Mouse (Mus musculus) megakaryocyte, adult 5-6 weeks (primary cell): ENCODE measurements at regions not wholly inside any gene's neighbourhood (a gene's known extent, or its start where the extent isn't known, plus 50 kb on each side); places are given as distances from the start of the nearest gene placed in this dataset.

ENCODE experiments used
- ATAC-seq: 2 replicates; pipeline ENCODE4 v1.8.0; 2016; ENCODE audit warnings: mild to moderate bottlenecking, inconsistent platforms; ENCODE audit not compliant: poor library complexity, severe bottlenecking

DNA sequence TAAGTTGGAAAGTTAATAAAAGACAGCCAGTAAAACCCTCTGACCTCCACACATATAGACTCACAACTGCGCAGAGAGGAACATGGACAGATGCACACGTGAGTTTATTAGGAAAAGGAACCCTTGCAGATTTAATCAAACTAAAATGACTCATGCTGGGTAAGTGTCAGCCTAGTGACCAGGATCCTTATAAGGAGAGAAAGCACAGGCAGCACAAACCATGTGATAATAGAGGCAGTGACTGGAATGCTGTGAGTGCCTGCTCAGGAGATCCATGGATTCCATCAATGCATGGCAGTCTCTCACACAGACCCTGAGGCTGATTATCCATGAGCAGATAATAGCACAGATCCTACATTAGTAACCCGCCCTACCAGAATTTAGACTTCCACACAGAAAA, 162.2 kb upstream of the Mbnl1 start:
- no peak for ATAC-seq

DNA sequence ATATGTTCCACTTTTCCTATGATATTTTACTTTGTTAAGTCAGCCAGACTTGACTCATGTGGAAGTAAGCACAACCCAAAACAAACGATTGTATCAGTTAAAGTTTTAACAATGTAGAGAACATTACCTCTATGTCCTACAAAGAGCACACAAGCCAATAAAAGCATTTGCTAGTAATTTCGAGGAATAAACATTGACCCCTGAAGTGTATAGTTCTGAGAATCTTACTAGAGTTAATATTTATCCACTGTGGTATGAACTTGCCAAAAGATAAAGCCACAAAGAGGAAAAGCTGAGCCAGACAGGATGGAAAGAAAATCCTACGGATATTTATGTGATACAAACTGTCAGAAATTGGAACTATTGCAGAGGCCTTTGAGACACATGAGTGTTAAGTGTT, 161.5 kb upstream of the Mbnl1 start:
- ATAC-seq, result no peak

DNA sequence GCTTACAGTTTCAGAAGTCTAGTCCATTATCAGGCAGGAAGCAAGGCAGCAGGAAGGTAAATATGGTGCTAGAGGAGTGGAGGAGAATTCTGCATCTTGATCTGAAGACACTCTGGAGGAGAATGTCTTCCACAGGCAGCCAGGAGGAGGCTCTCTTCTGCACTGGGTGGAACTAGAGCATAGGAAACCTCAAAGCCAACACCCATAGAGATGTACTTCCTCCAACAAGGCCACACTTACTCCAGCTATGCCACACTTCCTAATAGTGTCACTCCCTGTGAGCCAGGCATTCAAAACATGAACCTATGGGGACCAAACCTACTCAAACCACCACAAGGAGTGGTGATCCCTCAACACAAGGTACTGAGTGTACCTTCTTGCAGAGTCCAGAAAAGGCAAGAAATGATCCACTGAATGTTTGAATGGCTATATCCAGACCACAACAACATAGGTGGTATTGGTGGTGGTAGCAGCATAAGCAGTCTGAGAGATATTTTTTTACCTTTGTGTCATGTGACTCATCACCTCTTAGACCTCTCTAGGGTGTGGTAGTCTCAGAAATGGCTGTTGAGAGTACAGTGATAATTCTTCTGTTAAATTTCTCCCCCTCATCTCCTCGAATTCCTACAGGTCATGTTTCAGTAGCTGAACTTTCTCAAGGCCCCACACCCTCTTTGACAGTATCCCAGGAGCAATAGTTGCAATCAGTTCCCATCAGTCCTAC, 152.3 kb upstream of the Mbnl1 start:
- ATAC-seq, result peak; percentile 100

DNA sequence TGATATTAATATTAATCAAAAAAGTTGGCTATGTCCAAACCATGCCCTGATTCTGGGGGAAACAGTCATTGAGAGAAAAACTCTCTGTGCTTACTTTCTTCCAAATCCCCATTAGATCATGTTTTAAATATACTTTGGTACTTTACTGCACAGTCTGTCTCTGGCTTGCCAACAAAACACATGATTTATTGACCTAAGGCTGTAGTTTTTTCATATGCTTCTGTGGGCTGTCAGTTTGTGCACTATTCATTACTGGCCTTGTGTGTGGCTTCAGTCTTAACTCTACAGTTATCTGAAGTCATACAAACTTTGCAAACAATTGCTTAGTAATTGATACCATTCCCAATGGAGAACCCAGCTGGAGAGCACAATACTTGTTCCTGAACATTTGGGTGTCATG, 149.1 kb upstream of the Mbnl1 start:
- no peak for ATAC-seq

DNA sequence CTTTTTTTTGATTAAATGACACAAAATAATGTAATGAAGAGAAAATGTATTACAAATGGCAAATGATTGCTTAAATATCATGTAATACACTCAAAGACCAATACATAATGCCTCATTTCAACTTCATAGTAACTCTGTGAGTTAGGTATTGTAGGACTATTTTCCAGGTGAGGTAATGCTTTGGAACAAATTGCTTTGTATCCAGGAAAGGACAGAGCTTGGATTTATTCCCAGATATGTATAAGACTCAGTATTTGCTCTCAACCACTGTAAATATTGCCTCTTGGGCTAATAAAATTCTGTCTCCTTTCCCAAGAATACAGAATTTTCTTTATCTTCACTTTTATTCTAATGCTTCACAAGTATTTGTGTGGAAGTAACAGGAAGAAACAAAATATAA, 148.2 kb upstream of the Mbnl1 start:
- ATAC-seq, result no peak

DNA sequence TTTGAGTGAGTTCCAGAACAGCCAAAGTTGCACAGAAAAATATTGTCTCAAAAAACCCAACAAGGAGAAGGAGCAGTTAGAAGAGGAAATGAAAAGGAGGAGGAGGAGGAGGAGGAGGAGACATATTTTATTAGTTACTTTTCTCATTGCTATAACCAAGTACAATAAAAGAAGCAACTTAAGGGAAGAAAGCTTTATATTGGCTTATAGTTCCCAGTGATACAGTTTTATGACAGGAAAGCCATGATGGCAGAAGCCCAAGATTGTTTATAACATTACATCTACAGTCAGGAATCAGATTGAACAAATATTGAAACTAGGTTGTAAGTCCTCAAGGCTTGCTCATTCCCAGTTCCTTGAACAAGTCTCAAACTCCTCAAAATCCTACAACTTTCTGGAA, 147.7 kb upstream of the Mbnl1 start:
- ATAC-seq, result no peak

DNA sequence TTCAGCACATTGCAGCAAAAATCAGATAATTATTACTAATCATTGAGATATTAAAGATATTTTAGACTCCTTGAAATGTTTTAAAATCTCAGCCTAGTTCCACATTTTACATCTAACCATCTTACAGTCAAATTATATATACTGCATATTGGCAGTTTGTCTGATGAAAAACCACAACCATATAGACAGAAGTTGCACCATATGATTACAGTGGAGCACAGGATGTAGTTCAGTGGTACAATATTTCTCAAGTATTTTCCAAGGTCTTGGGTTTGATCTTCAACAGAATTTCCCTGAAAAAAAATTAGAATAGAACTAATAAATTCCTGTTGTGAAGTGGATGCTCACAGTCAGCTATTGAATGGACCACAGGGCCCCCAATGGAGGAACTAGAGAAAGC, 140.2 kb upstream of the Mbnl1 start:
- peak; percentile 57 for ATAC-seq

DNA sequence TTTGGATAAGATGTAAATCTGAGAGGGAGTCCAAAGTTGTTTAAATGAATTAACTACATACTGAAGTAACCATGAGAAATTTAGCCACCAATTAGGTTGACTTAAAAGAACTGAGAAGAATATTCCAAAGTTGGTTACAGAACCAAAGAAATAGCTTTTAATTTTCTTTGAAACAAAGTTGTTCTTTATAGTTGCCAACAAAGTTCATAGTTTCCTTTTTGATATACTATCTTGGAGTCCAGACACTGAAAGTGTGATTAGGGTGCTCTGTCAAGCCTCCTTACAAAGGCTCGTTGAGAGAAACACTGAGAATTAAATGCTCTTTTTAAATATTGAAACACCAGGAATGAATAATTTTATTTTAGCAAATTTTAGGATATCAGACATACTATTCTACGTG, 139.0 kb upstream of the Mbnl1 start:
- ATAC-seq, result no peak

DNA sequence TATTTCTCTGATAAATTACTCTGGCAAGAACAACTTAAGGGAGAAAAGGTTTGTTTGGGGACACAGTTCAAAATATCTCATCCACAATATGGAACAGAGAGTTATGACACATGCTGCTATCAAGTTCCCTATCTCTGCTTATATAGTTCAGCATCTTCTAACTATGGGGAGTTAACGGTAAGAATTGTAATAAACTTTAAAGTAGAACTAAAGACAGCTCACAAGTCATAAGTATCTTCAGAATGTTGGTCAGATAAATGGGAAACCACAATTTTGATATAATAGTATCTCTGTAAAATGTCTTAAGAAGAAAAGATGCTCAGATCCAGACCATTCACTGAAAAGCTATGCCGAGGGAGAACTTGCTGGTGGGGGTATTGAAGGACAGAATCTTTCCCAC, 138.5 kb upstream of the Mbnl1 start:
- no peak for ATAC-seq

DNA sequence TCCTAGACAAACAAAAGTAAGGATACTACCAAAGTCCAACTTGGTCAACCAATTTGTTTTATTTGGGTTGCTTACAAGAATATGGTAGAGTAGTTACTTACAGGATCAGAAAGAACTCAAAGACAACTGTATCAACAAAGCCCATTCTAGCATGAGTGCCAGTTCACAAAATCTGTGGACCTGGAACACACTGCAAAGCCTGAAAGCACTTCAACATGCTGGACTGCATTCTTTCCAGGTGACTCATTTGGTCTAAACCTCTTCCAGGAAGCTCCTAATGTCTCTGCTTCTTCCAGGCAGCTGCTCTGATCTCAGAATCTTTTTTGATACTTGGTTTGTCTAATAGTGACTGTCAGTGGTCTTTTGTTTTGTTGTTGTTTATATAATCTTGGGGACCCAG, 126.2 kb upstream of the Mbnl1 start:
- ATAC-seq, result no peak

DNA sequence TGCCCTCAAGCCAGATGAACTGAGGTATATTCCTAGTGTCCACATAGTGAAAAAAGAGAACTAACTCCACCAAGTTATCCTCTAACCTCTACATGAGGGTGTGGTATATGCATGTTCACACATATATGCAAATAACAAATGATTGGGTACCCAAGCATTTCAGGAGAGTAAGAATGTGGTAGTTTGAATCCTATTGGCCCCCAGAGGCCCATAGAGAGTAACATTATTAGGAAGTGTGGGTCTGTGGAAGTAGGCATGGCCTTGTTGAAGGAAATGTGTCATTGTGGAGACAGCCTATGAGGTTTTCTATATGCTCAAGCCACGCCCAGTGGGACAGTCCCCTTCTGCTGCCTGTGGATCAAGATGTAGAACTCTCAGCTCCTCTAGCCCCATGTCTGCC, 125.6 kb upstream of the Mbnl1 start:
- ATAC-seq, result no peak

DNA sequence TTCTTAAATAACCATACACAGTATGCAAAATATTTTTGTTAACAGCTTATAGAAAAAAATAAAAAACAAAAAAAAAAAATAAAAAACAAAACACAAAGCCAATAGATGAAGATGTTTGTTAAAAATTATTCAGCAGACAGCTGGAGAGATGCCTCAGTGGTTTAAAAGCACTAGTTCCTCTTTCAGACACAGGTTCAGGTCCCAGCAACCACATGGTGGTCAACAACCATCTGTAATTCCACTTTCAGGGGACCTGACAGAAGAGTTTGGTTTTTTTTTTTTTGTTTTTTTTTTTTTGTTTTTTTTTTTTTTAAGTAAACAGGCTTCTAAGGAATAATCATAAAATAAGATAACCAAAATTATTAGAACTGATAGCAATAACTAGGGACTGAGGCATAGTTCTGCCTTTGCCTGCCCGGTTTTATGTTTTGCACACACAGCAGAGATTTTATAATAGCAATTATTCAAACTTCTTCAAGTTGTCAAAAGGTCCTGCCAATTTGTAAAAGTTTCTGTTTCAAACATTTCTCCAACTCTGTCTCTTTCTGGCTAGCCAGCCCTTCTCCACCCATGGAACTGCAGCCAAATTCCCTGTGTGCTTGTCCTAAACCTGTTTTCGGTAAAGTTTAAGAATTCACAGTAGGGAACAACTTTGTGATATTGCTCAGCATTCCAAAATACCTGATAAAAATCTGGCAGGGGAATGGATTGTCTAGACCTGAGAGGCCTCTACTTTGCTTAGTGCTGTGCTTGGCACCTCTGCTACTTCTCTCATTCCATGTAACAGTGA, 101.3 kb upstream of the Mbnl1 start:
- no peak for ATAC-seq

DNA sequence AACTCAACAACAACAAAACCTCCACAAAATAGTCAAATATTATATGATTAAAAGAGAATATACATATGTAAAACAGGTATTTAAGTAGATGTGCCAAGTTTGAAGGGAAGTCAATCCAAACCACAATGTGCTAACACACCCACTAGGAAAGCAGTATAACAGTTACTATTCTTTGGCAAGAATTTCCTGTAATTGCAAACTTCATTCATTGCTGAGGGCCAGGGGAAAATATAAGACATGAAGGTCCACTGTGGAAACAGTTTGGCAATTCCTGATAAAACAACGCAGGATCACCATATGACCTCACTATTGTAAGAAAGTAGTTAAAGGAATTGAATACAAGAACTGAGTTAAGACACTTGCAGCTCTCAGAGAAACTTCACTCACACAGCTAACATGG, 99.0 kb upstream of the Mbnl1 start:
- peak; percentile 80 for ATAC-seq

DNA sequence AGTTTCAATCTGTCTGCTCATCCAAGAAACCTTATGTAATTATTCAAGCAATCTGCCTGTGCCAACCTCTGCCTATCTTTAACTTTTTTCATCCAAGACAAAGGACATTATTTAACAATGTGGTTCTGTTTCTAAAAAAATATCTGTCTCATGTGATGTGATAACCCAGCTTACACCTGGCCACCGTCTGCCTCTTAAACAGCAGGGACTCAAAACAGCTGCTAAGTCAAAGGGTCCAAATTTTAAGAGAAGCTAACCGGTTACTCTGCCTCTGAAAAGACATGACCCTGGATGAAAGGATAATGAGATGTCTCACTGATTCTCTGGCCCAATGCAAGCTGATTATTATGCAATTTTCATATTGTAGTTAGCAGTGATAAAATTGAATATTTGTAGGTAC, 84.0 kb upstream of the Mbnl1 start:
- ATAC-seq, result no peak

DNA sequence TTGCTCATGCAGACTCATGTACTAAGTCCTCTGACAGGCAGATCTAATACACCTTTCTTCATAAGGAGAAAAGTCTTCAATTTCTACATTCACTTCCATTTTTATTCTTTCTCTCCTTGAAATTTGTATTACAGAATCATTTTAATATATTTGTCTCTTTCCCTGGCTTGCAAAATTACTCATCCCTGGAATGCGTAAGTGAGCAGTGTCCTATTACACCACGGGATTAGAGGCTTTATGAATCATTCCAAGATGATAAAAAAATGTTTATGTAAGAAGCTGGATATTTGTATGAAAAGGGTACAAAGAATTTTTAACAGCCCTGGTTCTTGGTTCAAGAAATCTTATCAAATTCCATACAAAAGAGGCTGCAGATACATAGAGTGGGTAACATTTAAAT, 83.6 kb upstream of the Mbnl1 start:
- no peak for ATAC-seq

DNA sequence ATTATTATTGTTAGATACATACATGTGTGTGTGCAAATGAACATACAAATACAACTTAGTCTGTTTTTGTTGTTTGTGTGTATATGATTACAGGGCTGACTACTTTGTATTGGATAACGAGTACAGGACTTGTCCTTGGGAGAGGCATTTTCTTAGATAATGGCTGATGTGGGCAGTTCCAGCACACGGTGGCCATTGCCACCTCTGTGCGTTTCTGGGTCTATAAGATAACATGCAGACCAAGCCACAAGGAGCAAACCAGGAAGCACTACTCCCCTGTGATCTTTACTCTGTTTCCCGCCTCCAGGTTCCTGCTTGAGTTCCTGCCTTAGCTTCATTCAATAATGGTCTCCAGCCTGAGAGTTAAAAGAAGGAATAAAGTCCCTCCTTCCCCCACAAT, 77.3 kb upstream of the Mbnl1 start:
- ATAC-seq, result no peak

DNA sequence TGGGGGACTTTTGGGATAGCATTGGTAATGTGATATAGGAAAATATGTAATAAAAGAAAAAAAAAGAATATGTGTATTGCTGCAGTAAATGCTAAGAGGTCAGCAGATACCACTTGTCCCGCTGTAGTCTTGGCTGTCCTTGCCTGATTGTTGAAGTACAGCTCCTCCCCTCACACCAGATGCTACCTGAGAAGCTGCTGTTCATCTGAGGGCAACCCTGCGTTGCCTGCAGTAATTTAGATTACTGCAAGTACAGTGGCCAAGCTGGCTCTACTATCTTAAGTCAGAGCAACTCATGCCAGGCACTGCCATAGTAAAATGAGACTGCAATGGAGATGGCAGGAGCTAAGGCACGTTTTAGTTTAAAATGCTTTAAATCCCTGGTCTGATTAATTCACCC, 75.7 kb upstream of the Mbnl1 start:
- ATAC-seq, result no peak

DNA sequence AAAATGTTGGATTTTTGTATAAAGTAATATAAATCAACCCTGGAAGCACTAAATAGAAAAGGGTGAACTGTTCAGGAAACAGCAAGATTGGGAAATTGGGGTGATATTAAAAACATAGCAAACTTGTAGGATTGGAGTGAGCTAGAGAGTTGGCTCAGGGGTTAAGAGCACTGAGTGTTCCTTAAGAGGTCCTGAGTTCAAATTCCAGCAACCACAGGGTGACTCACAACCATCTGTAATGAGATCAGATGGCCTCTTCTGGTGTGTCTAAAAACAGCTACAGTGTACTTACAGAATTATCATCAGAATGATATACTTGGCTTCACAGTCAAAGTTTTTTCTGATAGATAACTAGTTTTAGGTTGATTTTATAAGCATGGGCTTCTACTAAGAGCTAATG, 73.8 kb upstream of the Mbnl1 start:
- no peak for ATAC-seq

DNA sequence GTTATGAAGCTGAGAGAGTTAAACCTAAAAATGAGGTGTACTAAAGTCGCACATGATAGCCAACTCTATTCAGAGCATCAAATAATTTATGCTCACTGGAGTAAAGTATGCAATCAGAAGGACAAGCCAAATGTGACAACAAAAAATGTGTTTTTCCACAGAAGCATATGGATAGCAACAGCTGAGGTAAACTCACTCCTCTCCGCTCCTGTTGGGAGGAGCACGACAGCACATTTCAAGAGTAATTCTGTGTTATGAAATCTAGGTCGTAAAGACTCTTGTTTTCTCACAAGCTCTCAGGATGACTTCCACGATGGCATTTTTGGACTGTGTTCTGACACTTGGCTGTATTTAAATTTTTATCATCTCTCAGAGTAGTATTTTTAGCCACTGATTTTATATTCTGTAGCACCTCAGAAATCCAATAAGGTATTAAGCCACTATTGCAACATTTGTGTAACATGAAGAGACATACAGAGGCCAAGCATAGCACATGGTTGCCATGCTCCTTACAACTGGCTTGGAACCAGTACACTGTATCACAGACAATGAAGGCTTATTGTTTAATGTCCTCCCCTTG, 70.3 kb upstream of the Mbnl1 start:
- ATAC-seq, result no peak

DNA sequence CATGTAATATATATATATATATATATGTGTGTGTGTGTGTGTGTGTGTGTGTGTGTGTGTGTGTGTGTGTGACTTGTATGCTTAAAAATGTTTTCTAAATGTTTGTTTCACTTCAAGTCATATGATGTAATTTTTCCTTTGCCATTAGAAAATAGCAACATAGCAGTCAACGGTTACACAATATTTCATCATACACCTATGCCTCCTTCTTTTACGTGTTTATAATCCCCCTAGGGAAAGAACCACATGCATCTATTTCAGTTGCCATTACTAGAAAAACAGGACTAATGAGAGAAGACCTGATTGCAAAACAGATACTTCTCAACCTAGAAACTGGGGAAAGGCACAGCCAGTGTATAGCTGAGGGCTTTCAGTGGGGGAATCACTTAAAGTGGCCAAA, 65.2 kb upstream of the Mbnl1 start:
- ATAC-seq, result peak; percentile 38

DNA sequence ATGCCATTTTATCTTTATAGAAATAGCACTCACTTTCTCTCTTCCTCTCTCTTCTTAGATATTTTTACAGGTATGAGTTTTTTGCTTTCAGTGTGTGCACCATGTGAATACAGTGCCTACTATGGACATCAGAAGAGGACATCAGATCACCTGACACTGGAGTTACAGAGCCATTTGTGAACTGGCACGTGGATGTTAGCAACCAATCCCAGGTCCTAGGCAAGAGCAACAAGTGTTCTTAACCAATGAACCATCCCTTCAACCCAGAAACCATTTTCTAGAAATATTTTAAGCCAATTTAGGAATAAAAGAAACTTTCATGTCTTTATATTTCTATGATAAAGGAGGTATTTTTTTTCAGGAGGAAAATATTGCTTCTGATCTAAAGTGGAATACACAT, 64.7 kb upstream of the Mbnl1 start:
- peak; percentile 68 for ATAC-seq

DNA sequence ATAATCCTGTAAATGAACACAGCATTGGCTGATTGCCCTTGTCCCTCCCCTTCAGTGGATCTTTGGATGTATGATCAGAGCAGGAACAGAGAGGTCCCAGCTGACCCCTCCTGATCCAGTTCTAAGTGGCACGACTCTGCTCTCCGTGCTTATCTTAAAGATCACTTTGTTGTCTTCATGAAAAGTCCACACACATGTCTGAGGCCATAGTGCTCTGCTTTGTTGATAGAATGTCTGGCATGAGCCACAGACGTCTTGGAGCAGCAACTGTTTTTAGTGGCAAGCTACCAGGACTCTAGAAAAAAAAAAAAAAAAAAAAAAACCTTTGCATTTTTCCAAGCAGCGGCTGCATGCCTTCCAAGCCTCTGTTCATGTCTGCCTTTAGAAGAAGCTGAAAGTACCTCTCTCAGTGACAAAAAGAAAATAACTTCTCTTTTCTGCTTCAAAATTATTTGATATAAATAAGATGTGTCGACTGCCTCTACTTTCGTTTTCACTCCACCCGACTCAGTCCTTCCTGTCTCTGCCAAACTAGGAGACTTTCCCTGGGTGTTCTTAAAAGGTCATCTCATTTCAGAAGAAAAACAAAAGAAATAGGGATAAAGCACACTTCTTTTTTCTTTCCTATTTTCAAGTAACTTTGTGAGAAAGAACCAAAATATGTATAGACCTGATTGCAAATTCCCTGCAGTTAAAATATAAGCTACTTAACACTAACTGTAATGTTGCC, 63.9 kb upstream of the Mbnl1 start:
- ATAC-seq, result peak; percentile 41
